Mouse (Mus musculus) small intestine, adult 2 months (tissue): ENCODE data around the gene Rnf123. TPM values are rescaled to one million over a fixed set of nuclear protein-coding genes. Genes with fewer than 3 reads are reported as not detected.

Experiments used
- H3K27ac ChIP-seq: fragments of 200-500 bp; 2 replicates; pipeline ENCODE4 v1.5.1; 2012; ENCODE audit warnings: low read depth, low read length, control low read depth, inconsistent platforms; ENCODE audit not compliant: insufficient read depth
- H3K27me3 ChIP-seq: fragments of 200-500 bp; 2 replicates; pipeline ENCODE4 v1.6.1; 2012; ENCODE audit warnings: mild to moderate bottlenecking, moderate library complexity, low read length, inconsistent platforms; ENCODE audit not compliant: control insufficient read depth, insufficient read depth
- H3K36me3 ChIP-seq: fragments of 200-500 bp; 2 replicates; pipeline ENCODE4 v1.6.1; 2012; ENCODE audit warnings: mild to moderate bottlenecking, low read length, control low read depth, inconsistent platforms; ENCODE audit not compliant: control insufficient read depth, insufficient read depth
- H3K4me1 ChIP-seq: fragments of 200-500 bp; 2 replicates; pipeline ENCODE4 v1.6.1; 2012; ENCODE audit warnings: low read length, inconsistent platforms, mixed read lengths; ENCODE audit not compliant: control insufficient read depth, insufficient read depth, insufficient read length
- H3K4me3 ChIP-seq: fragments of 200-500 bp; 2 replicates; pipeline ENCODE4 v1.5.1; 2012; ENCODE audit warnings: low read depth, mild to moderate bottlenecking, control low read depth, inconsistent platforms, low read length, moderate library complexity
- CTCF ChIP-seq: fragments of 200-500 bp; IDR thresholded peaks from 2 replicates; pipeline ENCODE4 v1.5.1; 2012; ENCODE audit warnings: low read depth, mild to moderate bottlenecking, control low read depth, inconsistent platforms, low read length, moderate library complexity, mixed read lengths; ENCODE audit not compliant: insufficient replicate concordance, insufficient read length; ENCODE audit errors: extremely low read depth
- POLR2A ChIP-seq: fragments of 200-500 bp; IDR thresholded peaks from 2 replicates; pipeline ENCODE4 v1.6.1; 2012; ENCODE audit warnings: low read depth, mild to moderate bottlenecking, control low read depth, inconsistent platforms, low read length, moderate library complexity
- WGBS: fragments of 180-500 bp; shearing (Covaris S2); methylation state at CpG from one replicate; pipeline ENCODE4 v1.1.7; 2018; 5-methylcytosine and 5-hydroxymethylcytosine counted together
- polyA plus RNA-seq: library from polyadenylated mRNA; depleted of rRNA; stranded (reverse); fragments of >200 nt; gene quantifications from 2 replicates; pipeline ENCODE4 v1.2.3, GENCODE M21; 2012

Gene Rnf123
- polyA plus RNA-seq, 1 experiment, result 86.7 TPM

- 87% methylated on average over 4 of the region's 4 CpGs for WGBS
- H3K27me3 ChIP-seq, result no peaks in the 10 kb centered on the region
- H3K27ac ChIP-seq, result no peak overlapping the region
- peaks cover 39% of the 10 kb centered on the region for H3K4me1 ChIP-seq
- no peaks in the 10 kb centered on the region for H3K36me3 ChIP-seq
- TF ChIP-seq POLR2A (no peak), CTCF (no peak)
- H3K4me3 ChIP-seq, result no peak overlapping the region
Observed at GRCm38 (mm10) chr9:108123916-108124315, 40.8 kb upstream of the Rnf123 start.

- TF ChIP-seq POLR2A (no peak), CTCF (no peak)
- 88% methylated on average over 10 of the region's 10 CpGs for WGBS
- no peak overlapping the region for H3K27ac ChIP-seq
- H3K4me1 ChIP-seq, result peaks cover 32% of the 10 kb centered on the region
- H3K27me3 ChIP-seq, result no peaks in the 10 kb centered on the region
- no peaks in the 10 kb centered on the region for H3K36me3 ChIP-seq
- no peak overlapping the region for H3K4me3 ChIP-seq
Observed at GRCm38 (mm10) chr9:108121170-108121969, 38.2 kb upstream of the Rnf123 start.

GRCm38 (mm10) chr9:108120671-108121070 is 37.5 kb upstream of the Rnf123 start:
- Histone ChIP-seq H3K4me1 (peaks cover 26% of the 10 kb centered on the region), H3K4me3 (no peak overlapping the region), H3K36me3 (no peaks in the 10 kb centered on the region), H3K27ac (peak overlapping the region; percentile 36; the same call in 1 of the 2 replicates), H3K27me3 (no peaks in the 10 kb centered on the region)
- 77% methylated on average over 8 of the region's 8 CpGs for WGBS
- TF ChIP-seq POLR2A, result no peak
- TF ChIP-seq CTCF, result no peak

GRCm38 (mm10) chr9:108119891-108120411 is 36.8 kb upstream of the Rnf123 start:
- TF ChIP-seq POLR2A (no peak), CTCF (no peak)
- H3K27me3 ChIP-seq, result no peaks in the 10 kb centered on the region
- peak overlapping the region; percentile 79 for H3K27ac ChIP-seq
- 9% methylated on average over 10 of the region's 11 CpGs for WGBS
- H3K4me3 ChIP-seq, result no peak overlapping the region
- H3K36me3 ChIP-seq, result no peaks in the 10 kb centered on the region
- H3K4me1 ChIP-seq, result peaks cover 21% of the 10 kb centered on the region

- Histone ChIP-seq H3K27me3 (no peaks in the 10 kb centered on the region), H3K4me3 (no peak overlapping the region), H3K4me1 (peaks cover 12% of the 10 kb centered on the region), H3K27ac (no peak overlapping the region), H3K36me3 (no peaks in the 10 kb centered on the region)
- no peak for TF ChIP-seq CTCF
- no peak for TF ChIP-seq POLR2A
- WGBS, result 85% methylated on average over 4 of the region's 4 CpGs
Observed at GRCm38 (mm10) chr9:108117143-108117542, 34.0 kb upstream of the Rnf123 start.

- H3K27ac ChIP-seq, result no peak overlapping the region
- TF ChIP-seq POLR2A (no peak), CTCF (no peak)
- peaks cover 15% of the 10 kb centered on the region for H3K4me1 ChIP-seq
- no peaks in the 10 kb centered on the region for H3K27me3 ChIP-seq
- no peak overlapping the region for H3K4me3 ChIP-seq
- WGBS, result 83% methylated on average over 43 of the region's 43 CpGs
- no peaks in the 10 kb centered on the region for H3K36me3 ChIP-seq
Observed at GRCm38 (mm10) chr9:108115290-108116077, 32.3 kb upstream of the Rnf123 start.
